Mouse (Mus musculus) frontal cortex, postnatal 14 days (tissue): Measurements from ENCODE around the gene Gpha2.
A peak's percentile ranks its signal among the peaks of the same experiment; 100 is the strongest.

Experiments
- DNase-seq, 2 experiments: peaks; one replicate each; pipeline ENCODE4 v3.0.0; 2022; ENCODE audit warnings: low spot score in 2 of 2

The Gpha2 gene

DNA sequence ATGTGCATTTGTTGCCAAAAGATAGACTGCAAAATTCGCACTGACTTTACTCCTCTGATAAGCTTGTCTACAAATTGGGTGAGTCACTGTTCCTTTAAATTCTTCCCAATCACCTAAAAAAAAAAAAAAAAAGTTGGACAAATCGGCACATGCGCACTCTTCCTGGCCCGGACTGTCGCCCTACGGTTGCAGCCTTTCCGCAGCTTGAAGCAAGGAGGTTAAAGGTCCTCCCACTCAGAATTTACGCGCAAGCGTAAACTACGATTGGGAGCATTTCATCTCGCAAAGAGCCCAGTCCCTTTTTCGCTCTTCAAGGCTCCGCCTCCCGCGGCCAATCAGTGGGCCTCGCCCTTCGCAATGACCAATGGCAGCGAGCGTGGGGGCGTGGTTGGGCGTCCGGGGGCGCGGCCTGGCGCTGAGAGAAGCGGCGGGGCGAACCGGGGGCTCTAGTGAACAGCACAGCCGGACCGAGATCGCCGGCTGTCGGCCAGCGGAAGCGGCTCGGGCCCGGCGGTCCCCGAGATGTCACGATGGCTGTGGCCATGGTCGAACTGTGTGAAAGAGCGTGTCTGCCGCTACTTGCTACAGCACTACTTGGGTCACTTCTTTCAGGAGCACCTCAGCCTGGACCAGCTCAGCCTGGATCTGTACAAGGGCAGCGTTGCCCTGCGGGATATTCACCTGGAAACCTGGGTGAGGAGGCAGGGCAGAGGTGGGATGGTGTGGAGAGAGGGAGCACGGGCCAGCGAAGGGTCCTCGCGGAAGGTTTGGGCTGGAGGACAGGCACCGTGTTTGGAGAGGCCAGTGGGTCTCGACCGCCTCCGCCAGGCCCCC is 15.3 kb downstream of the Gpha2 start, which contains the start of gene Atg2a:
Atg2a (plus strand) TSS at position 395 of the 834 bp plus-strand sequence.
- DNase-seq: peak; percentile 97 to 98

GRCm38 (mm10) chr19:6242281-6242680 is 16.1 kb downstream of the Gpha2 start:
- DNase-seq: no peak

DNA sequence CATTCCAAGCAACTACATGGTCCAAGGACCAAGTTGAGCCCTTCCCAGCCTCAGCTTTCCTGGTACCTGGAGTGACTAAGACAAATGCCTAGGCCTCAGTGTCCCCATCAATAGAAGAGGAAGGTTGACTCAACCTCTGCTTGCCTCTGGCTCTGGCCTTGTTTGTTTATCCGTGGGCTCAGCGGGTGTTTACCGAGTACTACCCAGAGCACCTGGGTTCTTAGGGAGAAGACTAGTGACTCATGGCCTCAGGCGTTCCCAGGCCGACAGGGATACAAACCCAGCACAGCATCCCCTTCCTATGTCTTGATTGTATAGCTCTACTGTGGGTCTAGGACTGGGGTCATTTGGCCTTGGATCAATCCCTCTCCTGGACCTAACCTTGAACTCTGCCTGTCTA is 17.0 kb downstream of the Gpha2 start:
- DNase-seq: no peak

GRCm38 (mm10) chr19:6245806-6246205 is 19.6 kb downstream of the Gpha2 start:
- DNase-seq: no peak

DNA sequence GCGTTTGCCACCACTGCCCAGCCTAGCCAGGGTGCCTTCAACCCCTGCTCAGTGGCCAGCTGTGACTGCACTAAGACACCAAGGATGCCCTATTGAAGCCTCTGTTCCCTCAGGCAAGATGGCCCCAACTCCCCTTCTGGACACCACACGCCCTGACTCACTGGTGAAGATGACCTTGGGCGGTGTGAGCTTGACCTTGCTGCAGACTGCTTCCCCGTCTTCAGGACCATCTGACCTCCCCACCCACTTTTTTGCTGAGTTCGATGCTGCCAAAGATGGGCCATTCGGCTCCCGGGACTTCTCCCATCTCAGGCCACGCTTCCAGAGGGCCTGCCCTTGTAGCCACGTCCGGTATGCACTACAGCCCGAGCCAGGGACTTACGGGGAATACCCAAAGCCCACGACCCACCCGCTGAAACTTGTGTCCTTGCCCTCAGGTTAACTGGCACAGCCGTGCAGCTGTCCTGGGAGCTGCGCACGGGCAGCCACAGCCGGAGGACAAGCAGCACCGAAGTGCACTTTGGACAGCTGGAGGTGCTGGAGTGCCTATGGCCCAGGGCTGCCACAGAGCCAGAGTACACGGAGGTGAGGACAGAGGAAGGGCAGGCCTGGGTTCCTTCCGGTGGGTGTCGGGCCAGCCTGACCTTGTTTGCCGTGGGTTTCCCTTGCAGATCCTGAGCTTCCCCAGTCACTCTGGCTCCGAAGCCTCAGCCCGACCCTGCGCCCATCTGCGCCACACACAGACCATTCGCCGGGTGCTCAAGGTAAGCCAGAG is 21.5 kb downstream of the Gpha2 start:
- no peak for DNase-seq

GRCm38 (mm10) chr19:6253021-6253420 is 26.8 kb downstream of the Gpha2 start:
- no peak for DNase-seq

DNA sequence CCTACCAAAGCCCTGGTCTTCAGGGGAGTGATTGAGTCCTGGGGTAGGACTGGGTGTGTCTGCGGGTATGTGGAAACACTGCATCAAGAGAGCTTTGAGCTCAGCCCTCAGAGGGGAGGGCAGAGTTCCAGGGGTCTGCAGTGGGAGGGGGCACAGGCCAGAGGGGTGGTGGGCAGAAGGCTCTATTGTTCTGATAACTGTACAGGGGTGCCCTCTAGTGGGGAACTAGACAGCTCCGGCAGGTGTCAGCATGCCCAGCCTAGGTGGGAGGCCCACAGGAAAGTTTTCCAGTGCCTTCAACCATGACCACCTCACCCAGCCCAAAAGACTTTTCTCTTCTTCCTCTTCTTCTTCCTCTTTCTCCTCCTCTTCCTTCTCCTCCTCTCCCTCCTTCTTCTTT is 34.2 kb downstream of the Gpha2 start:
- no peak for DNase-seq

DNA sequence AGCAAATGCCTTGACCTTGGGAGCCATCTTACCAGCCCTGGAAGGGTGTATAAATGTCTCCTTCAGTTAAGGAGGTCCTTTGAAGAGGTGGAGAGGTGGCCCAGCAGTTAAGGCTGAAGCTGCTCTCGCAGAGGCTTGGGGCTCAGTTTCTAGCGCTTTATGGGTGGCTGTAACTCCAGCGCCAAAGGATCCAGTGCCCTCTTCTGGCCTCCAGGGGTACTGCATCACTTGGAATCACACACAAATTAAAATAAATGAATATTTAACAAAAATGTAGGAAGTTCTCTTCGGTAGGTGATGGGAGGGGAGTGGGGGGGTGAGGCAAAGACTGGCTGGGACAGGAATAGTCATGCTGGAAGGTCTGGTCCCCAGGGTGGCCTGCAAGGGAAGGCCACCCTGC is 34.8 kb downstream of the Gpha2 start:
- no peak for DNase-seq

DNA sequence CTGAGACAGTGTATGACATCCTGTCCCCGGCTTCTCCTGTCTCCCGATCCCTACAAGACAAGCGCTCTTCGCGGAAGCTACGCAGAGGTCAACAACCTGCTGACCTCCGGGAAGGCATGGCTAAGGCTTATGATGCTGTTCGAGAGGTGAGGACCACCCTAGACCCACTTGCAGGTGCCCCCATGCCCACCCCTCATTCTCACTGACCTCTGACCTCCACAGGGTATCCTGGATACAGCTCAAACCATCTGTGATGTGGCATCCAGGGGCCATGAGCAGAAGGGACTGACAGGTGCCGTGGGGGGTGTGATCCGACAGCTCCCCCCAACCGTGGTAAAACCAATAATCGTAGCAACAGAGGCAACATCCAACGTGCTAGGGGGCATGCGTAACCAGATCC is 35.2 kb downstream of the Gpha2 start:
- no peak for DNase-seq

- DNase-seq: peak; percentile 41 to 54
Observed at GRCm38 (mm10) chr19:6262222-6262621, 36.0 kb downstream of the Gpha2 start.

GRCm38 (mm10) chr19:6262839-6263433 is 36.8 kb downstream of the Gpha2 start:
- no peak for DNase-seq

GRCm38 (mm10) chr19:6264200-6264599 is 38.0 kb downstream of the Gpha2 start:
- no peak for DNase-seq

GRCm38 (mm10) chr19:6264945-6265344 is 38.8 kb downstream of the Gpha2 start:
- DNase-seq: no peak

- DNase-seq: no peak
Observed at GRCm38 (mm10) chr19:6265727-6266182, 39.6 kb downstream of the Gpha2 start.

GRCm38 (mm10) chr19:6267306-6268169 is 41.4 kb downstream of the Gpha2 start:
- DNase-seq: no peak

GRCm38 (mm10) chr19:6268170-6268528 is 42.0 kb downstream of the Gpha2 start:
- DNase-seq: peak; percentile 63 to 79

- DNase-seq: no peak
Observed at GRCm38 (mm10) chr19:6268670-6269132, 42.5 kb downstream of the Gpha2 start.

DNA sequence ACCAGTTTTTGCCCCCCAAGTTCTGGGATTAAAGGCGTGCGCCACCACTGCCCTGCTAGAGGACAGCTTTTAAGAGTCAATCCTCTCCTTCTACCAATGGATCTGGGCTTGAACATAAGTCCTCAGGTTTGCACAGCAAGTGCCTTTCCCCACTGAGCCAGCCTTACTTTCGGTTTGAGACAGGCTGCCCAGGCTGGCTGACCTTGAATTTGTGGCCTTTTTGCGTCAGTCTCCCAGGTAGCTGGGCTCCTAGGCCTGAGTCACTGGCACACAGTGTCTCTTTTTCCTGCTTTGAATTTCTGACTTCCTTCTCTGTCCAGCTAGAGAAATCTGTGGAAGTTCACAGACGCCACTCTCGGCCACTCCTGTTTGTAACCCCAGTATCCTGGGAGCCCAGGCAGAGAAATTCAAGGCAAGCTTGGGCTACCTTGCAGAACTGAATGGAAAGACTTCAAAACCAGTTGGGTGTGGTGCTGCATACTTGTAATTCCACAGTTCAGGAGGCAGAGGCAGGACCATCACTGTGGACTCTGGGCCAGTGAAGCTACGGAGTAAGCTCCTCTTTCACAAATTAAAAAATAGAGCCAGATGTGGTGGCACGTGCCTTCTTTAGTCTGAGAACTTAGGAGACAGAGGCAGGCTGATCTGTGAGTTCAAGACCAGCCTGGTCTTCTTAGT is 43.8 kb downstream of the Gpha2 start:
- DNase-seq: no peak

GRCm38 (mm10) chr19:6270661-6271060 is 44.5 kb downstream of the Gpha2 start:
- DNase-seq: no peak

DNA sequence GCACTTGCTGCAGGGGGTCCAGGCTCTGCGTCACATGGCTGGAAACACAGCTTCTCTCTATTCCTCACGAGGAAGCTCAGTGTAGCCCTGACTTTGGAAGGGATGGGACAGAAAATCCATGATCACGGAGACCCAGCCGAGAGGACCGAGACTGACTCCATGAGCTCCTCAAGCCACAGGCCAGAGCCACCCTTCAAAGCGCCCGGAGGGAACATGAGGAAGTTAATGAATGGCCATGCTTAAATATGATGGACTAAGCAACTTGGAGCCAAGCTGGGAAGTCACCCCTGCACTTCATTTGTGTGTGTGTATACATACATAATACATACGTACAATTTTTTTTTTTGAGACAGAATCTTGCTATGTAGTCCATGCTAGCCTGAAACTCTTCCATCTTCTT is 45.0 kb downstream of the Gpha2 start:
- DNase-seq: no peak

GRCm38 (mm10) chr19:6272053-6272452 is 45.9 kb downstream of the Gpha2 start:
- DNase-seq: no peak
